Mouse (Mus musculus): ENCODE measurements around the gene Rnf40. TPM values are rescaled to one million over a fixed set of nuclear protein-coding genes. Genes with fewer than 3 reads are reported as not detected.

Rnf40 gene
- total RNA-seq, 1 experiment: 71.0 TPM

GRCm38 (mm10) chr7:127560580-127560979 is 28.0 kb upstream of the Rnf40 start:
- Histone ChIP-seq H3K36me3 (ENCODE audit: control insufficient read depth, insufficient read depth, low read length, poor library complexity, severe bottlenecking) (peaks cover 39% of the 10 kb centered on the region), H3K27ac (ENCODE audit: insufficient read depth, low read depth, low read length, poor library complexity, severe bottlenecking) (no peak overlapping the region), H3K4me1 (ENCODE audit: control insufficient read depth in 2 of 2, insufficient read depth in 2 of 2, low read length in 2 of 2, poor library complexity in 1 of 2) (peaks cover 0 to 13% of the 10 kb centered on the region in 2 experiments; a peak in 2 of 4 replicates), H3K9ac (ENCODE audit: insufficient read depth, low read depth, low read length, poor library complexity, severe bottlenecking) (no peak overlapping the region), H3K9me3 (ENCODE audit: control insufficient read depth, insufficient read depth, low read depth, low read length) (no peaks in the 10 kb centered on the region), H3K4me3 (ENCODE audit: insufficient read depth in 1 of 2, low read depth in 1 of 2, low read length in 2 of 2, poor library complexity in 1 of 2, severe bottlenecking in 1 of 2) (peak overlapping the region in 1 of 2 experiments; percentile 24; a peak in 1 of 4 replicates)
- in situ Hi-C loops (cut with MboI; ENCODE audit: low sequenced_read_pairs in 2 of 2, unreplicated experiment in 2 of 2): no loop called here
- no peak for TF ChIP-seq CHD2 (IDR thresholded peaks at IDR 0.05; ENCODE audit: low read depth, low read length)
- TF ChIP-seq ZC3H11A (IDR thresholded peaks at IDR 0.05; ENCODE audit: borderline replicate concordance, low read depth, low read length): no peak
- TF ChIP-seq HCFC1 (IDR thresholded peaks at IDR 0.05; ENCODE audit: borderline replicate concordance, insufficient read depth, low read length): no peak
- TF ChIP-seq ZNF384 (IDR thresholded peaks at IDR 0.05; ENCODE audit: low read depth, low read length): no peak
- DNase-seq (ENCODE audit: low read depth, low spot score): no peak

GRCm38 (mm10) chr7:127561340-127561858 is 27.2 kb upstream of the Rnf40 start, which contains the start of gene Tmem265:
TSS of gene Tmem265 (plus strand) at chr7:127561390.
- no peak for DNase-seq (ENCODE audit: low read depth, low spot score)
- in situ Hi-C loops (cut with MboI; ENCODE audit: low sequenced_read_pairs in 2 of 2, unreplicated experiment in 2 of 2): no loop called here
- Histone ChIP-seq H3K27ac (ENCODE audit: insufficient read depth, low read depth, low read length, poor library complexity, severe bottlenecking) (no peak within 1 kb of the TSS), H3K9me3 (ENCODE audit: control insufficient read depth, insufficient read depth, low read depth, low read length) (no peaks in the 10 kb centered on the region), H3K4me3 (ENCODE audit: insufficient read depth in 1 of 2, low read depth in 1 of 2, low read length in 2 of 2, poor library complexity in 1 of 2, severe bottlenecking in 1 of 2) (peak within 1 kb of the TSS in 1 of 2 experiments; percentile 24; a peak in 1 of 4 replicates), H3K4me1 (ENCODE audit: control insufficient read depth in 2 of 2, insufficient read depth in 2 of 2, low read length in 2 of 2, poor library complexity in 1 of 2) (peaks cover 0 to 13% of the 10 kb centered on the region in 2 experiments; a peak in 2 of 4 replicates), H3K9ac (ENCODE audit: insufficient read depth, low read depth, low read length, poor library complexity, severe bottlenecking) (no peak within 1 kb of the TSS; the same call in 1 of the 2 replicates), H3K36me3 (ENCODE audit: control insufficient read depth, insufficient read depth, low read length, poor library complexity, severe bottlenecking) (peaks cover 38% of the 10 kb centered on the region)
- no peak for TF ChIP-seq CHD2 (IDR thresholded peaks at IDR 0.05; ENCODE audit: low read depth, low read length)

- in situ Hi-C loops (cut with MboI; ENCODE audit: low sequenced_read_pairs in 2 of 2, unreplicated experiment in 2 of 2): no loop called here
- no peak for DNase-seq (ENCODE audit: low read depth, low spot score)
- Histone ChIP-seq H3K27ac (ENCODE audit: insufficient read depth, low read depth, low read length, poor library complexity, severe bottlenecking) (peak overlapping the region; percentile 28; the same call in 1 of the 2 replicates), H3K9me3 (ENCODE audit: control insufficient read depth, insufficient read depth, low read depth, low read length) (no peaks in the 10 kb centered on the region), H3K4me3 (ENCODE audit: insufficient read depth in 1 of 2, low read depth in 1 of 2, low read length in 2 of 2, poor library complexity in 1 of 2, severe bottlenecking in 1 of 2) (no peak overlapping the region), H3K4me1 (ENCODE audit: control insufficient read depth in 2 of 2, insufficient read depth in 2 of 2, low read length in 2 of 2, poor library complexity in 1 of 2) (peaks cover 0 to 13% of the 10 kb centered on the region in 2 experiments; a peak in 2 of 4 replicates), H3K9ac (ENCODE audit: insufficient read depth, low read depth, low read length, poor library complexity, severe bottlenecking) (no peak overlapping the region), H3K36me3 (ENCODE audit: control insufficient read depth, insufficient read depth, low read length, poor library complexity, severe bottlenecking) (peaks cover 17% of the 10 kb centered on the region)
- TF ChIP-seq ZNF384 (IDR thresholded peaks at IDR 0.05; ENCODE audit: low read depth, low read length): no peak
- TF ChIP-seq HCFC1 (IDR thresholded peaks at IDR 0.05; ENCODE audit: borderline replicate concordance, insufficient read depth, low read length): no peak
Measured at GRCm38 (mm10) chr7:127564381-127565150, 24.0 kb upstream of the Rnf40 start.

- peaks cover 5% of the 10 kb centered on the region for H3K36me3 ChIP-seq (ENCODE audit: control insufficient read depth, insufficient read depth, low read length, poor library complexity, severe bottlenecking)
- H3K9ac ChIP-seq (ENCODE audit: insufficient read depth, low read depth, low read length, poor library complexity, severe bottlenecking): peak within 1 kb of the TSS; percentile 94
- in situ Hi-C loops (cut with MboI; ENCODE audit: low sequenced_read_pairs in 2 of 2, unreplicated experiment in 2 of 2): no loop called here
- peaks cover 2 to 6% of the 10 kb centered on the region in 2 experiments; a peak in 3 of 4 replicates for H3K4me1 ChIP-seq (ENCODE audit: control insufficient read depth in 2 of 2, insufficient read depth in 2 of 2, low read length in 2 of 2, poor library complexity in 1 of 2)
- H3K27ac ChIP-seq (ENCODE audit: insufficient read depth, low read depth, low read length, poor library complexity, severe bottlenecking): peak within 1 kb of the TSS; percentile 61
- TF ChIP-seq ZC3H11A (IDR thresholded peaks at IDR 0.05; ENCODE audit: borderline replicate concordance, low read depth, low read length) (no peak), ZNF384 (IDR thresholded peaks at IDR 0.05; ENCODE audit: low read depth, low read length) (no peak), CHD2 (IDR thresholded peaks at IDR 0.05; ENCODE audit: low read depth, low read length) (peak; percentile 76), MAFK (IDR thresholded peaks at IDR 0.05; ENCODE audit: insufficient read depth, low read depth, low read length) (no peak), HCFC1 (IDR thresholded peaks at IDR 0.05; ENCODE audit: borderline replicate concordance, insufficient read depth, low read length) (no peak)
- no peaks in the 10 kb centered on the region for H3K9me3 ChIP-seq (ENCODE audit: control insufficient read depth, insufficient read depth, low read depth, low read length)
- H3K4me3 ChIP-seq (ENCODE audit: insufficient read depth in 1 of 2, low read depth in 1 of 2, low read length in 2 of 2, poor library complexity in 1 of 2, severe bottlenecking in 1 of 2): peak within 1 kb of the TSS; percentile 84 to 96
- peak; percentile 97 for DNase-seq (ENCODE audit: low read depth, low spot score)
Measured at GRCm38 (mm10) chr7:127572895-127573471, 15.6 kb upstream of the Rnf40 start, which contains the start of gene Phkg2. TSS of gene Phkg2 (plus strand) at chr7:127573340.

All from ES-E14 (cell line).